Comparison of ENCODE assay signal across 22 mouse cellular contexts in the genomic region with DNA sequence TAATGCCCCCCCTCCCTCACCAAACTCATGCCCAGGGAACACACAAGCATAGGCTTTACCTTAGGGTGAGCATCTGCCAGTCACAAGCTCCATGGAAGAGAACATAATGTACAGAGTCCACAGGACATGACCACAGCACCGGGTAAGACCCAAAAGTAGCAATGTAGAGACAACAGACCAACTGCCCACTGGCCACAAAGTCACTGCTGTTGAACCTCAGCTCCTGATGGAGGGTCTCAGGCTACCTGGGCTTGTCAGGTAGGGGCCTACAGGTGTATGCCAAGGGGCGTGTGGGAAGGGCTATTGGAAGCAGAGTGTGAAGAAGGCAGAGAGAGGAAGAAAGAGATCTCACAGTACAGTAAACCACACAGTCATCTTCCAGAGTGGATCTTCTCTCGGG.
A peak's percentile ranks its signal among the peaks of the same experiment; 100 is the strongest.
DNase-seq lines count a peak whose midpoint lies in the region; ATAC-seq lines count a peak whose summit lies in the region.
"Had no signal": no experiment of that assay in that cellular context is flagged by ENCODE, and none has a peak within 500 bp of the region (broad histone marks: within the 10 kb centered on the region; RNA-seq: fewer than 3 reads in every experiment).

No protein-coding gene starts in this region.

- ATAC-seq in forebrain, embryonic 15.5 days (replicated peaks): no peak
- ATAC-seq in forebrain, embryonic 11.5 days (replicated peaks; ENCODE audit: low FRiP score): no peak
- ATAC-seq: CD4-positive, CD25-positive, alpha-beta regulatory T cell, adult 4 months; hindbrain, postnatal 0 days; inflammation-experienced regulatory T-cells, adult 6 months; intestine, embryonic 16.5 days had no signal

- no peaks in the 10 kb centered on the region for H3K27me3 ChIP-seq in forebrain, embryonic 15.5 days
- H3K27me3 ChIP-seq in forebrain, embryonic 11.5 days (ENCODE audit: control insufficient read depth, insufficient read depth, low read length): no peaks in the 10 kb centered on the region
- no peaks in the 10 kb centered on the region for H3K27me3 ChIP-seq in embryonic facial prominence, embryonic 10.5 days (replicated peaks; ENCODE audit: low read depth, poor library complexity, severe bottlenecking)
- H3K27me3 ChIP-seq: embryonic facial prominence, embryonic 12.5 days; embryonic facial prominence, embryonic 15.5 days had no signal

- 84% methylated on average over 3 of the region's 3 CpGs for WGBS in forebrain, embryonic 15.5 days
- 88% methylated on average over 3 of the region's 3 CpGs for WGBS in forebrain, embryonic 11.5 days
- WGBS in embryonic facial prominence, embryonic 10.5 days: 90% methylated on average over 3 of the region's 3 CpGs

- H3K4me1 ChIP-seq in forebrain, embryonic 15.5 days: peaks cover 13% of the 10 kb centered on the region; the same call in 1 of the 2 replicates
- 0 out of 2 replicates have a peak, but pooled peaks cover 1% of the 10 kb centered on the region for H3K4me1 ChIP-seq in forebrain, embryonic 11.5 days (replicated peaks; ENCODE audit: control insufficient read depth, insufficient read depth, low read length)
- peaks cover 63% of the 10 kb centered on the region for H3K4me1 ChIP-seq in embryonic facial prominence, embryonic 10.5 days

- peak; percentile 43 for DNase-seq in cerebellum, adult 8-10 months
- no peak for DNase-seq in cerebellum, adult 11 months
- no peak for DNase-seq in forebrain, embryonic 11.5 days (ENCODE audit: low spot score)
- peak; percentile 41 to 66 for DNase-seq in cerebellum, postnatal 25 days
- no peak for DNase-seq in embryonic facial prominence, embryonic 10.5 days (ENCODE audit: low spot score)
- DNase-seq: gastrocnemius, postnatal 25 days; heart, adult 18-20 months; heart, postnatal 14 days; heart, postnatal 4 days; kidney, adult 18-20 months; kidney, adult 9 months had no signal

- no peaks in the 10 kb centered on the region for H3K36me3 ChIP-seq in forebrain, embryonic 15.5 days
- H3K36me3 ChIP-seq in forebrain, embryonic 11.5 days (ENCODE audit: control insufficient read depth, insufficient read depth, low read length): no peaks in the 10 kb centered on the region
- no peaks in the 10 kb centered on the region for H3K36me3 ChIP-seq in embryonic facial prominence, embryonic 10.5 days (replicated peaks)
- H3K36me3 ChIP-seq: embryonic facial prominence, embryonic 12.5 days; embryonic facial prominence, embryonic 15.5 days; forebrain, embryonic 12.5 days; heart, embryonic 10.5 days; heart, embryonic 13.5 days had no signal

- no peak overlapping the region for H3K9ac ChIP-seq in forebrain, embryonic 15.5 days (replicated peaks)
- H3K9ac ChIP-seq in forebrain, embryonic 11.5 days (ENCODE audit: low read length): no peak overlapping the region
- H3K9ac ChIP-seq: embryonic facial prominence, embryonic 12.5 days; embryonic facial prominence, embryonic 15.5 days; forebrain, embryonic 12.5 days; heart, embryonic 13.5 days; hindbrain, embryonic 14.5 days had no signal

- peaks cover 3% of the 10 kb centered on the region; the same call in 1 of the 2 replicates for H3K9me3 ChIP-seq in forebrain, embryonic 15.5 days
- H3K9me3 ChIP-seq in forebrain, embryonic 11.5 days (ENCODE audit: control insufficient read depth, low read length): no peaks in the 10 kb centered on the region
- H3K9me3 ChIP-seq in embryonic facial prominence, embryonic 10.5 days: no peaks in the 10 kb centered on the region
- H3K9me3 ChIP-seq: embryonic facial prominence, embryonic 12.5 days; embryonic facial prominence, embryonic 15.5 days; forebrain, embryonic 12.5 days; heart, embryonic 10.5 days; heart, embryonic 13.5 days had no signal

- H3K4me2 ChIP-seq in forebrain, embryonic 15.5 days (replicated peaks): no peak overlapping the region
- no peak overlapping the region for H3K4me2 ChIP-seq in forebrain, embryonic 11.5 days (ENCODE audit: low read depth, low read length, severe bottlenecking)
- H3K4me2 ChIP-seq: embryonic facial prominence, embryonic 12.5 days; embryonic facial prominence, embryonic 15.5 days; forebrain, embryonic 12.5 days; heart, embryonic 13.5 days; hindbrain, embryonic 14.5 days had no signal

- 0 out of 2 replicates have a peak overlapping the region, but pooled peaks have one; percentile 1 for H3K27ac ChIP-seq in forebrain, embryonic 15.5 days (replicated peaks)
- no peak overlapping the region for H3K27ac ChIP-seq in forebrain, embryonic 11.5 days (ENCODE audit: low read depth, low read length)
- 0 out of 2 replicates have a peak overlapping the region, but pooled peaks have one; percentile 19 for H3K27ac ChIP-seq in embryonic facial prominence, embryonic 10.5 days (replicated peaks)
- H3K27ac ChIP-seq: embryonic facial prominence, embryonic 12.5 days; embryonic facial prominence, embryonic 15.5 days; forebrain, embryonic 12.5 days; heart, embryonic 10.5 days; heart, embryonic 13.5 days; hindbrain, embryonic 14.5 days; hindbrain, postnatal 0 days had no signal

- H3K4me3 ChIP-seq in forebrain, embryonic 15.5 days: no peak overlapping the region
- no peak overlapping the region for H3K4me3 ChIP-seq in forebrain, embryonic 11.5 days (ENCODE audit: low read depth, low read length)
- no peak overlapping the region for H3K4me3 ChIP-seq in embryonic facial prominence, embryonic 10.5 days
- H3K4me3 ChIP-seq: embryonic facial prominence, embryonic 12.5 days; embryonic facial prominence, embryonic 15.5 days; forebrain, embryonic 12.5 days; heart, embryonic 10.5 days; heart, embryonic 13.5 days had no signal

Comparison
In these comparisons a context has a peak if more than half of its experiments do, and no peak if none do; other contexts are left out.
1. DNase-seq: peak in cerebellum, adult 8-10 months (single experiment) and cerebellum, postnatal 25 days (2 of 2); none in cerebellum, adult 11 months (single experiment), forebrain, embryonic 11.5 days (single experiment) and embryonic facial prominence, embryonic 10.5 days (single experiment).